In genomic region chr11:58199229-58200037, GRCm38 (mm10) we compare ENCODE assay signal across 7 mouse cellular contexts. TPM values are rescaled to one million over a fixed set of nuclear protein-coding genes. Genes with fewer than 3 reads are reported as not detected.
DNase-seq lines count a peak whose midpoint lies in the region; ATAC-seq and TF ChIP-seq lines count a peak whose summit lies in the region.
"Not testable (repeated sequence)": the region's sequence is repeated elsewhere in the genome, so short reads cannot be mapped to it uniquely, and the experiment has no call there.

Gene Igtp (plus strand): TSS chr11:58199556.
Gene Irgm2 (plus strand): TSS chr11:58199618.

- peak within 1 kb of the TSS; percentile 72 for H3K4me2 ChIP-seq in embryonic facial prominence, embryonic 13.5 days
- H3K4me2 ChIP-seq in limb, embryonic 14.5 days (replicated peaks; ENCODE audit: low read depth, low read length, severe bottlenecking), result peak within 1 kb of the TSS; percentile 68
- H3K4me2 ChIP-seq in midbrain, embryonic 14.5 days (ENCODE audit: low read length), result peak within 1 kb of the TSS; percentile 50

- DNase-seq in adrenal gland, adult 18-20 months (ENCODE audit: low spot score in 2 of 2), result peak; percentile 77 to 80
- DNase-seq in heart, adult 18-20 months, result peak; percentile 92
- DNase-seq in kidney, adult 11 months, result peak; percentile 79
- peak; percentile 69 for DNase-seq in limb, embryonic 14.5 days (ENCODE audit: low spot score)
- peak; percentile 31 for DNase-seq in midbrain, embryonic 14.5 days

- peak within 1 kb of the TSS; percentile 58 for H3K4me3 ChIP-seq in embryonic facial prominence, embryonic 13.5 days
- H3K4me3 ChIP-seq in limb, embryonic 14.5 days (replicated peaks; ENCODE audit: low read length), result peak within 1 kb of the TSS; percentile 49
- H3K4me3 ChIP-seq in midbrain, embryonic 14.5 days (replicated peaks; ENCODE audit: low read depth, low read length), result peak within 1 kb of the TSS; percentile 29
- H3K4me3 ChIP-seq in small intestine, adult 2 months (ENCODE audit: low read depth, low read length), result peak within 1 kb of the TSS; percentile 70

- H3K9me3 ChIP-seq in embryonic facial prominence, embryonic 13.5 days; limb, embryonic 14.5 days (ENCODE audit: control insufficient read depth, low read length); midbrain, embryonic 14.5 days (ENCODE audit: control insufficient read depth, low read length): not testable (repeated sequence)

- H3K4me1 ChIP-seq in embryonic facial prominence, embryonic 13.5 days; limb, embryonic 14.5 days (ENCODE audit: control insufficient read depth, insufficient read depth, low read length); midbrain, embryonic 14.5 days (ENCODE audit: control insufficient read depth, insufficient read depth, low read length); small intestine, adult 2 months (ENCODE audit: control insufficient read depth, insufficient read depth, insufficient read length, low read length): not testable (repeated sequence)

- TF ChIP-seq POLR2A in limb, embryonic 14.5 days (IDR thresholded peaks at IDR 0.05; ENCODE audit: borderline replicate concordance, extremely low read depth, insufficient read depth, insufficient read length), result not testable (repeated sequence)
- TF ChIP-seq POLR2A in small intestine, adult 2 months (IDR thresholded peaks at IDR 0.05; ENCODE audit: low read depth, low read length), result peak; percentile 59

- not testable (repeated sequence) for TF ChIP-seq CTCF in small intestine, adult 2 months (IDR thresholded peaks at IDR 0.05; ENCODE audit: extremely low read depth, insufficient read length, insufficient replicate concordance, low read depth, low read length)

- ATAC-seq in embryonic facial prominence, embryonic 13.5 days (ENCODE audit: insufficient number of reproducible peaks, insufficient read depth, low FRiP score, low TSS enrichment, low read depth), result peak; percentile 37; the same call in 1 of the 2 replicates
- ATAC-seq in limb, embryonic 14.5 days (ENCODE audit: low FRiP score, low read depth), result peak; percentile 81
- not testable (repeated sequence) for ATAC-seq in midbrain, embryonic 14.5 days (ENCODE audit: low FRiP score, low TSS enrichment)

- peak within 1 kb of the TSS; percentile 75 for H3K9ac ChIP-seq in embryonic facial prominence, embryonic 13.5 days
- peak within 1 kb of the TSS; percentile 54 for H3K9ac ChIP-seq in limb, embryonic 14.5 days (ENCODE audit: low read depth, low read length, severe bottlenecking)
- peak within 1 kb of the TSS; percentile 40; the same call in 1 of the 2 replicates for H3K9ac ChIP-seq in midbrain, embryonic 14.5 days (replicated peaks; ENCODE audit: low read length)

- H3K36me3 ChIP-seq in embryonic facial prominence, embryonic 13.5 days; limb, embryonic 14.5 days (ENCODE audit: control insufficient read depth, insufficient read depth, low read length); midbrain, embryonic 14.5 days (ENCODE audit: control insufficient read depth, insufficient read depth, low read length): not testable (repeated sequence)
- H3K36me3 ChIP-seq in small intestine, adult 2 months (ENCODE audit: control insufficient read depth, insufficient read depth, low read length), result peaks cover 12% of the 10 kb centered on the region

- not testable (repeated sequence) for H3K27me3 ChIP-seq in embryonic facial prominence, embryonic 13.5 days; limb, embryonic 14.5 days (ENCODE audit: control insufficient read depth, insufficient read depth, low read length); midbrain, embryonic 14.5 days (ENCODE audit: control insufficient read depth, insufficient read depth, low read length); small intestine, adult 2 months (ENCODE audit: control insufficient read depth, insufficient read depth, low read length)

- H3K27ac ChIP-seq in embryonic facial prominence, embryonic 13.5 days; limb, embryonic 14.5 days (replicated peaks; ENCODE audit: low read depth, low read length); midbrain, embryonic 14.5 days (replicated peaks; ENCODE audit: low read depth, low read length): not testable (repeated sequence)
- H3K27ac ChIP-seq in small intestine, adult 2 months (ENCODE audit: insufficient read depth, low read depth, low read length), result peak within 1 kb of the TSS; percentile 84

- WGBS in embryonic facial prominence, embryonic 13.5 days, result 7% methylated on average over 14 of the region's 15 CpGs
- 7% methylated on average over 14 of the region's 15 CpGs for WGBS in limb, embryonic 14.5 days
- 8% methylated on average over 14 of the region's 15 CpGs for WGBS in midbrain, embryonic 14.5 days
- WGBS in small intestine, adult 2 months, result 1% methylated on average over 14 of the region's 15 CpGs

RNA-seq across cellular contexts. Expression of gene Igtp, which starts in this region (rescaled TPM):
- total RNA-seq in adrenal gland, adult 18-20 months (2021), result 10 to 100 TPM; 14.0 to 30.2 TPM
- 3.1 and 3.4 TPM in 2 replicates for polyA plus RNA-seq in embryonic facial prominence, embryonic 13.5 days (2015; fragmentation: Nextera tagmentation; extraction: Ambion mirVana)
- 10 to 100 TPM in 1 of 2 experiments, 1 to 10 TPM in 1; 9.2 to 33.3 TPM for total RNA-seq in heart, adult 18-20 months (2021)
- 3.6 and 4.1 TPM in 2 replicates for polyA plus RNA-seq in limb, embryonic 14.5 days (2012; rRNA removed)
- 5.1 and 5.2 TPM in 2 replicates for polyA plus RNA-seq in limb, embryonic 14.5 days (2014; fragmentation: Nextera tagmentation; extraction: Ambion mirVana)
- polyA plus RNA-seq in midbrain, embryonic 14.5 days (2014; fragmentation: Nextera tagmentation; extraction: Ambion mirVana), result 0.46 and 3.2 TPM in 2 replicates
- 10.8 and 27.7 TPM in 2 replicates for polyA plus RNA-seq in small intestine, adult 2 months (2012; rRNA removed)

RNA-seq across cellular contexts. Expression of gene Irgm2, which starts in this region (rescaled TPM):
- 10 to 100 TPM; 11.5 to 25.9 TPM for total RNA-seq in adrenal gland, adult 18-20 months (2021)
- polyA plus RNA-seq in embryonic facial prominence, embryonic 13.5 days (2015; fragmentation: Nextera tagmentation; extraction: Ambion mirVana), result 1.5 and 1.8 TPM in 2 replicates
- total RNA-seq in heart, adult 18-20 months (2021), result 10 to 100 TPM; 10.0 to 30.3 TPM
- polyA plus RNA-seq in limb, embryonic 14.5 days (2012; rRNA removed), result 2.2 and 2.3 TPM in 2 replicates
- 2.3 and 2.9 TPM in 2 replicates for polyA plus RNA-seq in limb, embryonic 14.5 days (2014; fragmentation: Nextera tagmentation; extraction: Ambion mirVana)
- 0.43 and 1.3 TPM in 2 replicates for polyA plus RNA-seq in midbrain, embryonic 14.5 days (2014; fragmentation: Nextera tagmentation; extraction: Ambion mirVana)
- 7.1 and 22.7 TPM in 2 replicates for polyA plus RNA-seq in small intestine, adult 2 months (2012; rRNA removed)

Comparison
In these comparisons a context has a peak if more than half of its experiments do, and no peak if none do; other contexts are left out.
1. DNase-seq: peak in every context shown above with its lines; median percentile 92 in heart, adult 18-20 months; 79 in kidney, adult 11 months; 78 in adrenal gland, adult 18-20 months; 69 in limb, embryonic 14.5 days; 31 in midbrain, embryonic 14.5 days.